Mouse (Mus musculus) kidney, postnatal 4 days (tissue): ENCODE measurements around the gene Zc3h12b.

ENCODE experiments used
- DNase-seq, 2 experiments: peaks; one replicate each; pipeline ENCODE4 v3.0.0; 2021; ENCODE audit warnings: mixed read lengths in 2 of 2

Gene Zc3h12b

DNA sequence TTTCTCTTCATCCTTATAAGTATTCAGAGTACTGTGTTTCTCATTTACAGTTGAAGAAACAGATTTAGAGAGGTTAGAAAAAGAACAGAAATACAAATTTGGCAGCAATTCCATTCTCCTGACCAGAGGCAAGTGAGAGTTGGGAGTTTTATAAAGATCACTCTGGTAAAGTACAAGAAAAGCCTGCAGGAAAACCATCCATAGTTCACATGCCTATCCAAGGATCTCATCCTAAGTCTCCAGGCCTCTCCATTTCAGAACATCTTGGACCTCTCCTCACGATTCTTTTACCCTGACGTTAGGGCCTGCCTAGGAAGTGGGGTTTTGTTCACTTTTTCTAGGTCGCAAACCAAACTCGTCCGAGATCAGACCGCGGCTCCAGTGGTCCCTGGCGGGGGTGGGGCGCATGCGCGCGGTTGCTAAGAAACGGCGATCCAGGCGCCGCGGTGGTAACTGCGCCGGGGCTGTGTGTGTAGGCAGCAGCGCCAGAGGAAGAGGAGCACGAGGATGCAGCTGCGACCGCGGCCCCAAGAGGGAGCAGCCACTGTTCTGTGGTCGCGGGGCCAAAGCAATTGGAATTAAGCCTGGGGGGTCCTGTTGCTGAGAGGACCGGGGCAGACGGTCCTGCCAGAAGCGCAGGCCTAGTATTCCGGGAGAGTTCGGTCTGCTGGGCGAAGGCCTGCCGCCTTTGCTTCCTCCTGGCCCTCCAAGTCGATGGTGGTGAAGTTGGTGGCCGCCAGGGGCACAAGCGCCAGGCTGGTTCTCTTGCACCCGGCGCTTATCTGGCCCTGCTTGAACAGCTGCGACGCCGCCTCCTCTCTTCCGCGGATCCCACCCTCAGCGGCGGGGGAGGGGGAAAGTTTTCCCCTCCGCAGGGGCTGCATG lies at the start of gene Zc3h12b:
Gene Zc3h12b, plus strand, starts transcription at position 452 of the 885 bp plus-strand sequence.
- peak; percentile 79 to 86 for DNase-seq

DNA sequence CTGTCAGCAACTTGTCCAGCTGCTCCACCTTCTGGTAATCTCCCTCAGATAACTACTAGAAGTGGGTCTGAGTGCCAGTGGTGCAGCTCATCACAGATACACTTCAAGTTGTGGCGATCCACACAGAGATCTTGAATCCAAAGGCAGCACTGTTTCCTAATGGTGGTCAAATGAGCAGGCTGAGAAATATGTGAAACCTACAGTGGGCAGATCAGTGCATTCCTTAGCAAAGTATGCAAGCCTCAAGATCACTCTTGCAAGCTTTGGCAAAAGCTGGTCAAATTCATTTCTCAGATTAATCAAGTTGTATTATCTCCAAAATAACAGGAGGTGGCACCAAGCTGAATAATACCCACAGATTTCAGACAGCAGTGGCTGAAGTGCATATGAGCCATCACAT lies 29.3 kb upstream of the Zc3h12b start:
- no peak for DNase-seq

DNA sequence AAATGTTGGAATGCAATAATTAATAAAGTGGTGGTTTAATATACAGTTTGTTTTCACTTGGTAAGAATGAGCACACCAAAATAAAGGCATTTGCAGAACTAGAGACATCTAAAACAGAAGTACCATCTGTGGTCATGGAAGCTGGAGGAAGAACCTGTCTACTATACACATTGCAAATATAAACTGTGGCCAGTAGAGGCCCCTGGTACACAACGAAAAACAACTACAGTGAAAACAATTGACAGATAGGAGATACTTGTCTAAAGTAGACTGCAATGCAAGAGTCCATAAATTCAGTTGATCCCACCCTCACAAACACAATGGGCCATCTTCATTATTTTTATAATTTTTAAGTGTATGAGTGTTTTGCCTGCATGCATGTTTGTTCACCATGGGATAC lies 24.4 kb upstream of the Zc3h12b start:
- DNase-seq, result peak in 1 of 2 experiments; percentile 1

DNA sequence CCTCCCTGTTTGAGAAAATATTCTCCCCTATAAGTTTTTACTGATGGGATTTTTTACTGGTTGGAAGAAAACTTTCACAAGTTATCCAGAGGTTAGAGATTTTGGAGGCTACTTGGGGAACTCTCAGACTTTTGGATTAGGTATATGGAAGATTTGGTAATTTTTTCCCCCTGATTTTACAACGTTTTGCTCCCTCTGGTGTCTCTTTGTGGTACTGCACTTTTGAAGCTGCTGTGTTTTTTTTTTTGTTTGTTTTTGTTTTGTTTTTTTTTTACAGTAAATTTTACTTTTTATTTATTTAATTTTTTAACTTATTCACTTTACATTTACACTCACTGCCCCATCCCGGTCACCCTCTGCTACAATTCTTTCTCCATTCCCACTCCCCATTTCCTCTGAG lies 26.8 kb downstream of the Zc3h12b start:
- DNase-seq, result peak; percentile 13 to 15

DNA sequence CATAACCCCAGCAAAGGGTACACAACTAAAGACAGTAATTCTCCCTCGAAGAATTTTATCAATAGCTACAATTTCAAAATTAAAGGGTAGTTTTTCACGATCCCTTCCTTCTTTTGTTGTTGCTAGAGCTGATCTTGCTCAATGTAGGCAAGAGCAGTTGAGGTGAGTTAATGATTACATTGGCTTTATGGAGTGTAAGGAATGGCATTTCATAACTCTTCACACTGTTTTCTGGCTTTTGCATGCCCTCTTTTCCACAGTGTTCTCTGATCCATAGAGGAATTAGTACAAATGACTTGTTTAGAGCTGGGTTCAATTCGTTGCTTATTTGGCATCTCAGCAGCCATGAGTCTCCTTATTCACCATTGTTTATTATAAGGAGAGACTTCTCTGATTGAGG lies 84.4 kb downstream of the Zc3h12b start:
- DNase-seq, result no peak

DNA sequence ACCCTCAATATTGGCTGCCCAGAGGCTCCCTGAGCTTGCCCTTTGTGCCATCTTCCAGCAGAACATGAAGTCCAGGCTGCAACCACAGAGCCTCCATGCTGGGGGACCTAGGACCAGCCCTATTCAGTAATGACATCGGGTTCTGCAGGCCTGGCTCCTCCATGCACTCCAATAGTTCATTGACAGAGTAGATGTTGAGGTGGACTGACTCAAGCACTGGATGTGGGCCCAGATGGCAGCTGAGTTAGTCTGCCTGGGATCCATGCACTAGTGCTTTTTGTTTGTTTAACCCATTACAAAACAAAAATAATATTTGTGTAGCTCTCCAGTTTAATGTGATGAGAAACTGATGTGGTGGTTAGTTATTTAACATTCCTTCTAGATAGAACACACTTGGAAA lies 90.3 kb downstream of the Zc3h12b start:
- DNase-seq, result peak; percentile 5

DNA sequence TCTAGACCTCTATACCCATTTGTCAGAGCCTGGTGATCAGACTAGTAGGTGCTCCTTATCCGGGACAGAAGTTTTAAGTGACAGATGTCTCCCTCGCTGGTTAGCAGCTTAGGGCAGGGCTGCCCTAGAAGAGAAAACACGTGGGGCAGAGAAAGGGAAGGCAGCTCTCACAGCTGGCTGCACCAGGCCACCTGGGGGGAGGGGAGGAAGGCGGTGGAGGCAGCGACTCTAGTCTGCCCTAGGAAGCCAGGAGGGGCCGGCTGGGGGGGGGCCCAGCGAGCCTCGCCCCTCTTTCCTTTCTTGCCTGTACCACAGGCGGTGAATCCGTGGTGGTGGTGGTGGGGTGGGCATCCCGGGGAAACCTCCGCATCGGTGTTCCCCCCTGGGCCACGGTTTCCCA lies 141.3 kb downstream of the Zc3h12b start:
- DNase-seq, result no peak

DNA sequence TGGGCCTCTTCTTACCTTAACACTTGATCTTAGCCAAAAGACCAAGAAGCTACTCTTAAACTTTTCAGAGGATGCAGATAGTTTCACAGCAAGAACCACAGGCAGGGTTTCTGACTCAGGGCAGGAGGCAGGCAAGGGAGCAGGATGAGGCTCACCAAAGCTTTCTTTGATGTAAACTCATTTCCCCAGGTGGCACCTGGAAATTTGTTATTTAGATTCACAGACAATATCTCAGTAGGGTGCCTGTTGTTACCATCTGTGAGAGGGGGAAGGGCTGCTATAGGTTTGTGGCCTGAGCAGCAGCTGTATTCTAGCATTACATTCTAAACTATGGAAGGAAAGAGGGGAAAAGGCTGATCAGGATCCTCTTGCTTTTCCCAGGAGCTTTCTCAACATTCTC lies 169.6 kb downstream of the Zc3h12b start:
- no peak for DNase-seq

DNA sequence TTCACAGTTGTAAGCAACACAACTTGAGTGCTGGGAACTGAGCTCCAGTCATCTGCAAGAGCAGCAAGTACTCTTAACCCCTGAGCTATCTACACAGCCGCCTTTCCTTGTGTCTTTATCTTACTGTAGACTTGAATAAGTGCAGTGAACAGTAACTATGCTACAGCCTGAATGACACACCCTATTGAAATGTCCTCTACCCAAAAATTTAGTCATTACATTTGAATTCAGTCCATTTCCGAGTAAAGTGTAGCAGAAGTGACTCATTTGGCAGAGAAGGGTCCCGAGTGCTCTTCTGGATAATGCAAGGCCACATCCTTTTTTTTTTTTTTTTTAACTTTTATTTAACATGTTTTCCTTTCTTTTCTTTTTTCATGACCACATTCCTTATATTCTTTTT lies 191.2 kb downstream of the Zc3h12b start:
- DNase-seq, result no peak

DNA sequence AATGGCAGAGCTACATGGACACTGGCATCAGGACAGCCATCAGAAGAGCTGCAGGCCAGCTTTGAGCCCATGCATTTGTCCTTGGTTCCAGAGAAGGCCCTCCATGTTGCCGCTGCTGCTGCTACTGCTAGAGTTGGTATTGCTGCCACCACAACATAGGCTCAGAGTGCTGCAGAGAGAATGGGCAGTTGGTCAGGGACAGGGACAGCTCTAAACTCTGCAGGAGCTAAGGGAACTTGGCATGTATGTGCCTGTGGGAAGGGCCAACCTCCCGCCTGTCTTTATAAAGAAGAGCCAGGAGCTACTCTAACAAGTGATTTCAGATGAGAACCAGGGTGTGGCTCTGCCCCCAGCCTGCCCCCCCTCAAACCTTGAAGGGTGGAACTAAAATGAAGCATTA lies 224.0 kb downstream of the Zc3h12b start:
- DNase-seq, result no peak

DNA sequence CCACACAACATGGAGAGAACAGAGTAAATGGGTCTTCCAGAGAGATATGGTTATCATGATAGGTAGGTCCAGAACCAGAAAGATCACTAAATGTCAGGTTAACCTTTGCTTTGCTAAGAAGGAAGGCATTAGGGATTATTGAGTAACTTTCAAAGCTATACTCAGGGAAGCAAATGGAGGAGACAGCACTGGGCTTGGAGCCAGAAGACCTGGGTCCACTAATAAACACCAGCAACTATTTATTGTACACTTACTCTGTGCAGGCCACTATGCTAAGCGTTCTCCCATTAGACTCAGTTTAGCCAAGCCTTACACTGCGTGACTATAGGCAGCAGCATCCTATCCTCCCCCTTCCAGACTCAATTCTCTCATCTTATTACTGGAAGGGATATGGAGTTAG lies 234.0 kb downstream of the Zc3h12b start:
- no peak for DNase-seq

DNA sequence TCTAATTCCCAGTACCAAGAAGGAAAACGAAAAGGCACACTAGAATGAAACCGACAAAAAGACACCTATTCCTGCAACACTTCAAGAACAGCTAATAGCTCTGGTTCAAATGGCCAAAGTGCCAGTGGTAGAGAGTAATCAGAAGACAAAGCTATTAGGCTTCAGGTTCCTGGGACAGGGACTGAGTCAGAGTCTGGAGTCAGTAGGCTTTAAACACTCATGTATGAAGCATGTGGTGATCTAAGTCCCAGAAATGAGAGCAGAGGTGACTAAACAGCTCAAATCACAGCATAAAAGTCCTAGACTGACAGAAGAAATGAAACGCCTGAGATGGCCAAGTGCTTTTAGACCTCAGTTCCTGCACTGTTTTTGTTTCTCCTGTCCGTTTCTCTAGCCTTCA lies 236.7 kb downstream of the Zc3h12b start:
- no peak for DNase-seq

DNA sequence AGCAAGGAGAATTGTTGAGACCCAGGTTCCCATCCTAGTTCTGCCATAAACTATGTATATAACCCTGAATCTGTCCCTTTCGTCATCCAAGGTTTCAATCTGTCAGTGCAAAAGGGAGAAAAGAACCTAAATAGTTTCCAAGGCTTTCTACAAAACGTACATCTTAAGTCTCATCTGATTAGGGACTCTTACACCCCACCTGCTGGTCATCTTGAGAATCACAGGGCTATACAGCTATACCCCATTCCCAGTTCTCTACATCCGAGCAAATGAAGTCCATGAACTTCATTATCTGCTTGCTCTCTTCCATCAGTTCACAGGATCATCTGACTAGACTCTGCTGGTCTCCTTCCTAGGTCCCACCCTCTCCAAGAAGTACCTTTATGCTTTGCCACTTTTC lies 239.3 kb downstream of the Zc3h12b start:
- peak; percentile 47 to 59 for DNase-seq

DNA sequence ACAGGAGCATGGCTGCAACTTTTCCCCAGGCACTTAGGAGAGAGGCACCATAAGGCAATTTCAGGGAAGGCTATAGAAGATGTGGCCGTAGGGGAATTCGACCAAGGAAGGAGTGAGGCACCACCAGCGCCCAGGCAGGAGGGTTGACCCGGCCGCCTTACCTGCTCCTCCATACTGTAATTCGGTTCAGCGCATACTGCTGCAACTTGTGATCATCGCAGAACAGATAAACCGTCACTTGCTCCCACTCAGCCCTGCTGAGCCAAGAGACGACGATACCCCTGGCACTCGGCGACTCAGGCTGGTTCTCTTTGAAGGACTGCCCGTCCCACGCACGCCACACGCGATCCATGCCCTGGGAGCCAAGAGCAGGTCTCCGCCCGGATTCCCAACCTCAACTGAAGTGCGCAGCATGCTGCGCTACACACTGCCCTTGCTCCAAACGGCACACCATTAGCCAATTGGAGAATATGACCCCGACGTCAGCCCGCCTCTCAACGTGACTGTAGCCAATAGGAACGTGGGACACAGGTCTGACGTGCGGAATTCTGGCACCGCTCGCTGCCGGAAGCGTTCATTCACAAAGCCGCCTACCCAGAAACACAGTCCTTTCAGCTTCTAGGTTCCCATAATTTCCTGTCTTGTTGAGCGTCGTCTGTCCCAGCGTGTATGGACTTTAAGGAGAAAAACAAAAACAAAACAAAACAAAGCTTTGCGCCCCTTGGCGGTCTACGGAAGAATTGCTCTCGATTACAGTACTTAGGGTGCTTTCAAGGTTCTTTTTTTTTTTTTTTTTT lies 245.2 kb downstream of the Zc3h12b start, which contains the start of gene Las1l:
Gene Las1l, minus strand, starts transcription at position 466 of the 797 bp plus-strand sequence.
- DNase-seq, result peak; percentile 88 to 93

DNA sequence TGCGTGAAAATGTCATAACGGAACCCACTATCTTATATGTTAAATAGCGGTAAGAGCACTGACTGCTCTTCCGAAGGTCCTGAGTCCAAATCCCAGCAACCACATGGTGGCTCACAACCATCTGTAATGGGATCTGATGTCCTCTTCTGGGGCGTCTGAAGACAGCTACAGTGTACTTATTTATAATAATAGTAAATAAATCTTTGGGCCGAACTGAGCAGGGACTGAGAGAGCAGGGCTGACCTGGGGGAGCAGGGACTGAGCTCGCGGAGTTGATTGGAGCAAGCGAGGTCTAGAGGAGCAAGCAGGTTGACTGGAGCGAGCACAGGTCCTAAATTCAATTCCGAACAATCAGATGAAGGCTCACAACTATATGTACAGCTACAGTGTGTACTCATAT lies 246.0 kb downstream of the Zc3h12b start:
- peak in 1 of 2 experiments; percentile 8 for DNase-seq

DNA sequence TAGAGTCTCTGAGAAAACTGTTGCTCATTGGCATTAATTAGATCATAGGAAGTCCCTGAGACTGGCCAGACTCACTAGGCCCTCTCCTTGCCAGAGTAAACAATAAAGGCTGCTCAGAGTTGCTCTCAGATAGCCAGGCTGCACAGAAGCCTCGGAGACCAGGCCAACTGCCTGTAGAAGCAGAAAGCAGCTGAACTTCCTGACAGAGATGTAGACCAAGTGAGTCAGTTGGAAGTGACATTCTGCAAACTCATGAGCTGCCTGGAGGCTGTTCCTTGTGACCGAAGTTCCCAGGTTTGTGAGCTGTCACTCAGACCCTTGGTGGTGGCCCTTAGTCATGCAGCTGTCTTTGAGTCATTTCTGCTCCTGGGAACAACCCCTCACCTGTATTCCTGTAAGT lies 251.9 kb downstream of the Zc3h12b start:
- DNase-seq, result no peak

DNA sequence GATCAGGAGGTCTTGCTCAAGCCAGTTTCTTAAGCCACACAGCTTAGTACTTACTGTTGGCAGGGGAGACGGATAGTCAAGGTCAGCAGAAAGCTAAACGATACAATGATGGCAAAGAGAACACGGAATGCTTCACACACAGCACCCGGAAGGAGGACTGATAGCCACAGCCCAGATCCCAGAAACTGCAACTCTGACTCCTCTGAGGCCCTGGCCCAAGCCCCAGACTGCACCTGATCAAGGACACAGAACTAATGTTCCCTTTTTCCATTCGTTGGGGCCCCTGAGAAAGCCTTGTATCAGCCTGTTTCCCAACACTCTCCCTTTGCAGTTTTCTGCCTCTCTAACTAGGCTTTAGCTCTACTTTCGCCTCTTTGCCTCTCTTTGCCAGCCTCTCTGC lies 253.6 kb downstream of the Zc3h12b start:
- DNase-seq, result no peak

DNA sequence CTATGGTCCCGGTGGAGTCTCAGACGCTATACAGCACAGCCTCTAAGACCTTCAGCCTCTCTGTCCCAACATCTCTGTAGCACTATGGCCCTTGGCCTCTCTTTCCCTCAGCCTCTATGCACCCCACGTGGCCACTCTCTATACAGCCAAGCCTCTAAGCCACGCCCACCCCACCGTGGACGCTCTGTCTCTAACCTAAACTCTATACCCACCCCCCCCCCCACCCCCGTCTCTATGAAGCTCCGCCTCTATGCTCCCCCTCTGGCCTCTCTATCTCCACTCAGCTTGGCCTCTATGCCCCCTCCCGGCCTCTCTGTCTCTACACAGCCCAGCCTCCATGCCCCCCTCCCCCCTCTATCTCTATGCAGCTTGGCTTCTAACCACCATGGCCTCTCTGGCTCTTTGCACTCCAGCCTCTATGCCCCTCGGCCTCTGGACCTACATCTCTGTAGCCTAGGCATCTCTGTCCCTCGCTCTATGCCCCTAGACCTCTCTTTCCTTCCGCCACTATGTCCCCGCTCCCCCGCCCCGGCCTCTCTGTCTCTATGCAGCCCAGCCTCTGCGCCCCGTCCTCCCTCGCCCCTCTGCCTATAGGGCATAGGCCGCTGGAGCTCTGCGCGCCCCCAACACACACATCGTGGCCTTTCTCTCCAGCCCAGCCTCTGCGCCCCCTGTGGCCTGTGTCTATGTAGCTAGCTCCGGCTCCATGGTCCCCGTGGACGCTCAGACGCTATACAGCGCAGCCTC lies 256.5 kb downstream of the Zc3h12b start:
- DNase-seq, result peak; percentile 69 to 85

DNA sequence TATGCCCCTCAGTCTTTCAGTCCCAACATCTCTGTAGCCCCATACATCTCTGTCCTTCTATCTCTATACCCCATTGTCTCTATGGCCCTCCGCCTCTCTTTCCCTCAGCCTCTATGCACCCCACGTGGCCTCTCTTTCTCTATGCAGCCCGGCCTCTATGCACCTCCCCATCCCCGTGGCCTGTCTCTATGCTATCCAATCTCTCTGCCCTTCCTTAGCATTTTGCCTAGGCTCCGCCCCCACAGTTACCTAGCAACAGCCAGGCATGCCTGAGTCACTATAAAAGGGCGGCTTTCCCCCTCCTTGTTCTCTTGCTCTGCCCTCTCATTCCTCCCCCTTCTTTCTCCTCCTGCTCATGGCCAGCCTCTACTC lies 257.1 kb downstream of the Zc3h12b start:
- DNase-seq, result peak; percentile 84 to 91

DNA sequence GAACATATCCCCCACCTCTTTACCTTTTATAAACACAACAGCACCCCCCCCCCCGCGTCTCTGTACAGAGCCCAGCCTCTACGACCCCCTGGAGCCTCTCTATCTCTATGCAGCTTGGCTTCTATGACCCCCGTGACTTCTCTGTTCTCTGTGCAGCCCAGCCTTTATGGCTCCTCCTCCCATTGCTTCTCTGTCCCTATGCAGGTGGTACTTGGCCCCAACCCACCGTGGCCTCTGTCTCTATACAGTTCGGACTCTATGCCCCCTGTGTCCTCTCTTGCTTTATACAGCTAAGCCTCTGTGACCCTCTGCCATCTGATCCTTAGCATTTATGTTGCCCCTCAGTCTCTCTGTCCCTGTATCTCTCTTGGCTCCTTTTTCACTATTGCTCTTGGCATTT lies 257.6 kb downstream of the Zc3h12b start:
- DNase-seq, result no peak

DNA sequence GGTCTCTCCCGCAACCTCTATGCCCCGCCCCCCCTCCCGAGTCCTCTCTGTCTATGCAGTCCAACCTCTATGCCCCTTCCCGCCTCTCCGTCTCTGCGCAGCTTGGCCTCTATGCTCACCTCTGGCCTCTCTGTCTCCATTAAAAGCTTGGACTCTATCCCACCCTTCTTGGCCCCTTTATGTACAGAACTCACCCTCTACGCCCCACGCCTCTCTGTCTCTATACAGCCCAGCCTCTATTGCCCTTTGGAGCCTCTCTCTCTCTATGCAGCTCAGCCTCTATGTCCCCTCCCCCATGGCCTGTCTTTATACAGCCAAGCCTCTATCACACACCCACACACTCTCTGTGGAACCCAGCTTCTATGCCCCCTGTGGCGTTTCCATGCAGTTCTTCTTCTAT lies 258.5 kb downstream of the Zc3h12b start:
- no peak for DNase-seq
